Mouse (Mus musculus): ENCODE results near the gene Elavl3.

GRCm38 (mm10) chr9:21987592-21988342 lies 64.1 kb downstream of the Elavl3 start:
- TF ChIP-seq CEBPB (IDR thresholded peaks at IDR 0.05; ENCODE audit: low read depth) (no peak), MAX (IDR thresholded peaks at IDR 0.05) (no peak), MYOD1 (IDR thresholded peaks at IDR 0.05; ENCODE audit: control insufficient read depth, insufficient read length, low read depth) (no peak)

All from C2C12 (cell line).